13 mouse cellular contexts compared by ENCODE assay signal in genomic region chr2:163580069-163580945, GRCm38 (mm10). TPM values are rescaled to one million over a fixed set of nuclear protein-coding genes. Genes with fewer than 3 reads are reported as not detected.
DNase-seq lines count a peak whose midpoint lies in the region; ATAC-seq lines count a peak whose summit lies in the region.
"Had no signal": no experiment of that assay in that cellular context is flagged by ENCODE, and none has a peak within 500 bp of the region (broad histone marks: within the 10 kb centered on the region; RNA-seq: fewer than 3 reads in every experiment).

No protein-coding gene starts in this region.

- 0 out of 2 replicates have a peak, but pooled peaks cover 1% of the 10 kb centered on the region for H3K27me3 ChIP-seq in limb, embryonic 15.5 days
- no peaks in the 10 kb centered on the region for H3K27me3 ChIP-seq in limb, embryonic 10.5 days (ENCODE audit: low read depth, poor library complexity, severe bottlenecking)
- no peaks in the 10 kb centered on the region for H3K27me3 ChIP-seq in intestine, embryonic 14.5 days (replicated peaks; ENCODE audit: control insufficient read depth, insufficient read depth, low read length)
- H3K27me3 ChIP-seq in forebrain, embryonic 16.5 days (replicated peaks; ENCODE audit: control insufficient read depth, insufficient read depth, low read length) = no peaks in the 10 kb centered on the region
- H3K27me3 ChIP-seq: embryonic facial prominence, embryonic 13.5 days had no signal

- H3K27ac ChIP-seq in limb, embryonic 15.5 days = 0 out of 2 replicates have a peak overlapping the region, but pooled peaks have one; percentile 30
- no peak overlapping the region for H3K27ac ChIP-seq in limb, embryonic 10.5 days
- H3K27ac ChIP-seq in intestine, embryonic 14.5 days (ENCODE audit: low read depth) = peak overlapping the region; percentile 47; the same call in 1 of the 2 replicates
- no peak overlapping the region for H3K27ac ChIP-seq in forebrain, embryonic 16.5 days (ENCODE audit: low read length)
- H3K27ac ChIP-seq: embryonic facial prominence, embryonic 13.5 days had no signal

- H3K4me3 ChIP-seq in limb, embryonic 15.5 days = no peak overlapping the region
- H3K4me3 ChIP-seq in limb, embryonic 10.5 days = no peak overlapping the region
- no peak overlapping the region for H3K4me3 ChIP-seq in intestine, embryonic 14.5 days (ENCODE audit: low read depth, low read length)
- no peak overlapping the region for H3K4me3 ChIP-seq in forebrain, embryonic 16.5 days (replicated peaks; ENCODE audit: low read length)
- H3K4me3 ChIP-seq: embryonic facial prominence, embryonic 13.5 days had no signal

- no peaks in the 10 kb centered on the region for H3K36me3 ChIP-seq in limb, embryonic 15.5 days
- no peaks in the 10 kb centered on the region for H3K36me3 ChIP-seq in limb, embryonic 10.5 days
- H3K36me3 ChIP-seq in intestine, embryonic 14.5 days (ENCODE audit: control insufficient read depth, insufficient read depth, low read length) = no peaks in the 10 kb centered on the region
- H3K36me3 ChIP-seq in forebrain, embryonic 16.5 days (ENCODE audit: control insufficient read depth, insufficient read depth) = no peaks in the 10 kb centered on the region
- H3K36me3 ChIP-seq: embryonic facial prominence, embryonic 13.5 days had no signal

- WGBS in limb, embryonic 15.5 days = 62% methylated on average over 13 of the region's 13 CpGs
- WGBS in limb, embryonic 10.5 days = 80% methylated on average over 13 of the region's 13 CpGs
- 64% methylated on average over 13 of the region's 13 CpGs for WGBS in intestine, embryonic 14.5 days
- 89% methylated on average over 13 of the region's 13 CpGs for WGBS in forebrain, embryonic 16.5 days

- DNase-seq in limb, embryonic 10.5 days (ENCODE audit: low spot score) = no peak
- DNase-seq in adipocyte (ENCODE audit: low spot score) = peak; percentile 82
- peak; percentile 64 for DNase-seq in intestine, embryonic 14.5 days (ENCODE audit: low spot score)
- no peak for DNase-seq in cerebellum, postnatal 25 days
- DNase-seq in urinary bladder, postnatal 10 days (ENCODE audit: low spot score) = no peak
- DNase-seq: cerebellum, adult 8-10 months; gastrocnemius, postnatal 10 days; kidney, adult 2 months had no signal

- ATAC-seq in limb, embryonic 15.5 days (ENCODE audit: insufficient number of reproducible peaks, low FRiP score, low TSS enrichment, low read depth) = 0 out of 2 replicates have a peak, but pooled peaks have one; percentile 72
- peak; percentile 90 for ATAC-seq in intestine, embryonic 14.5 days (replicated peaks; ENCODE audit: low FRiP score, low TSS enrichment, low read depth)
- ATAC-seq in megakaryocyte-erythroid progenitor cell, adult 5-6 weeks (replicated peaks; ENCODE audit: low FRiP score, low TSS enrichment, poor library complexity, severe bottlenecking) = peak; percentile 87
- no peak for ATAC-seq in forebrain, embryonic 16.5 days
- ATAC-seq: forebrain, embryonic 14.5 days had no signal

- H3K9ac ChIP-seq in limb, embryonic 15.5 days = no peak overlapping the region
- H3K9ac ChIP-seq in intestine, embryonic 14.5 days (ENCODE audit: low read length) = no peak overlapping the region
- no peak overlapping the region for H3K9ac ChIP-seq in forebrain, embryonic 16.5 days (replicated peaks; ENCODE audit: low read depth, low read length)
- H3K9ac ChIP-seq: embryonic facial prominence, embryonic 13.5 days had no signal

- H3K4me2 ChIP-seq in limb, embryonic 15.5 days = no peak overlapping the region
- H3K4me2 ChIP-seq in intestine, embryonic 14.5 days (ENCODE audit: low read length) = no peak overlapping the region
- H3K4me2 ChIP-seq in forebrain, embryonic 16.5 days (ENCODE audit: low read length) = no peak overlapping the region
- H3K4me2 ChIP-seq: embryonic facial prominence, embryonic 13.5 days had no signal

- no peaks in the 10 kb centered on the region for H3K9me3 ChIP-seq in limb, embryonic 15.5 days
- H3K9me3 ChIP-seq in limb, embryonic 10.5 days (replicated peaks) = no peaks in the 10 kb centered on the region
- no peaks in the 10 kb centered on the region for H3K9me3 ChIP-seq in intestine, embryonic 14.5 days (ENCODE audit: control insufficient read depth, low read length)
- no peaks in the 10 kb centered on the region for H3K9me3 ChIP-seq in forebrain, embryonic 16.5 days (ENCODE audit: control insufficient read depth, low read length)
- H3K9me3 ChIP-seq: embryonic facial prominence, embryonic 13.5 days had no signal

- H3K4me1 ChIP-seq in limb, embryonic 15.5 days = no peaks in the 10 kb centered on the region; the same call in 1 of the 2 replicates
- H3K4me1 ChIP-seq in limb, embryonic 10.5 days = no peaks in the 10 kb centered on the region
- 0 out of 2 replicates have a peak, but pooled peaks cover 1% of the 10 kb centered on the region for H3K4me1 ChIP-seq in intestine, embryonic 14.5 days (replicated peaks; ENCODE audit: control insufficient read depth, insufficient read depth, low read length)
- no peaks in the 10 kb centered on the region for H3K4me1 ChIP-seq in forebrain, embryonic 16.5 days (replicated peaks; ENCODE audit: control insufficient read depth, insufficient read depth, low read length)
- H3K4me1 ChIP-seq: embryonic facial prominence, embryonic 13.5 days had no signal

RNA-seq across cellular contexts. Expression of gene Ttpal, which starts 21.8 kb away (rescaled TPM):
- 40.3 and 42.8 TPM in 2 replicates for polyA plus RNA-seq in limb, embryonic 15.5 days (2015; fragmentation: Nextera tagmentation; extraction: Ambion mirVana)
- polyA plus RNA-seq in limb, embryonic 10.5 days (2016; fragmentation: Nextera tagmentation; extraction: Ambion mirVana) = 29.5 and 37.4 TPM in 2 replicates
- 40.6 and 40.8 TPM in 2 replicates for polyA plus RNA-seq in intestine, embryonic 14.5 days (2014; fragmentation: Nextera tagmentation; extraction: Ambion mirVana)
- 15.6 and 27.3 TPM in 2 replicates for total RNA-seq in megakaryocyte-erythroid progenitor cell, adult 5-6 weeks (2014; fragmentation: Nextera tagmentation)
- total RNA-seq in megakaryocyte-erythroid progenitor cell, adult 5-6 weeks (2017) = 9.0 and 10.9 TPM in 2 replicates
- polyA plus RNA-seq in forebrain, embryonic 16.5 days (2015; fragmentation: Nextera tagmentation; extraction: Ambion mirVana) = 44.1 and 46.4 TPM in 2 replicates

Comparison
In these comparisons a context has a peak if more than half of its experiments do, and no peak if none do; other contexts are left out.
1. H3K27ac ChIP-seq: peak in limb, embryonic 15.5 days (single experiment) and intestine, embryonic 14.5 days (single experiment); none in limb, embryonic 10.5 days (single experiment) and forebrain, embryonic 16.5 days (single experiment).
2. DNase-seq: peak in adipocyte (single experiment) and intestine, embryonic 14.5 days (single experiment); none in limb, embryonic 10.5 days (single experiment), cerebellum, postnatal 25 days (0 of 2) and urinary bladder, postnatal 10 days (single experiment).